ENCODE assay signal across 9 mouse cellular contexts in the genomic region with DNA sequence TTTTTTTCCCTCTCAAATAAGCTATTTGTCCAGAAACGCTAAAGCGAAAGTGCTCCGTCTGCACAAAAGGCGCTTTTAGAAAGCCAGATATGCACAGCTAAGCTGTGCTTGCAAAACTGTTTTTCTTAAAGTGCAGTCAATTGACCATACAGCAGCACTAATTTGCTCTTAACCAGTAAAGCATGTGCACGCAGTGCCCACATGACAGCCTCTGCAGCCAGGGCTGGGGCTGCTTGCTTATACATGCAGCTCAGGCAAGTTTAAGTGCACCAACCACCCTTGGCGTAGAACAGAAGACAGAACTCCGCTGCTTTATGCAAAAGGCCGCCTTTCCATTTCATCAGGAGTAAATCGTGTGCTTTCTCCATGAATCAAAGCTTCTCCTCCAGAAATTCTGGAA.
DNase-seq lines count a peak whose midpoint lies in the region; ATAC-seq and TF ChIP-seq lines count a peak whose summit lies in the region.
"Had no signal": no experiment of that assay in that cellular context is flagged by ENCODE, and none has a peak within 500 bp of the region (broad histone marks: within the 10 kb centered on the region; RNA-seq: fewer than 3 reads in every experiment).

No protein-coding gene starts in this region.

- H3K4me2 ChIP-seq in kidney, embryonic 16.5 days (replicated peaks; ENCODE audit: low read depth, low read length), result no peak overlapping the region; the same call in 1 of the 2 replicates
- H3K4me2 ChIP-seq in kidney, embryonic 14.5 days (replicated peaks; ENCODE audit: low read depth, low read length), result no peak overlapping the region
- H3K4me2 ChIP-seq in embryonic facial prominence, embryonic 15.5 days (replicated peaks), result peak overlapping the region; percentile 36
- H3K4me2 ChIP-seq in liver, embryonic 12.5 days, result no peak overlapping the region

- 0 out of 2 replicates have a peak, but pooled peaks have one; percentile 49 for ATAC-seq in kidney, embryonic 16.5 days (ENCODE audit: low FRiP score, low TSS enrichment)
- no peak for ATAC-seq in kidney, embryonic 14.5 days (ENCODE audit: low FRiP score, low TSS enrichment)
- peak; percentile 72 for ATAC-seq in embryonic facial prominence, embryonic 15.5 days (ENCODE audit: insufficient number of reproducible peaks, low FRiP score, low TSS enrichment, low read depth)
- no peak for ATAC-seq in liver, embryonic 12.5 days

- peak; percentile 2 to 21 for DNase-seq in left cerebral cortex, adult 18-20 months (ENCODE audit: low spot score in 2 of 2)
- no peak for DNase-seq in heart, adult 9 months (ENCODE audit: low spot score in 2 of 2)
- no peak for DNase-seq in lung, postnatal 14 days

- H3K4me3 ChIP-seq in kidney, embryonic 16.5 days (ENCODE audit: low read length), result no peak overlapping the region
- no peak overlapping the region for H3K4me3 ChIP-seq in kidney, embryonic 14.5 days (ENCODE audit: low read length)
- H3K4me3 ChIP-seq in embryonic facial prominence, embryonic 15.5 days (replicated peaks), result peak overlapping the region; percentile 21
- peak overlapping the region; percentile 25 for H3K4me3 ChIP-seq in olfactory bulb, adult 2 months (ENCODE audit: insufficient read depth, low read depth, low read length)
- no peak overlapping the region for H3K4me3 ChIP-seq in liver, embryonic 12.5 days

- WGBS in kidney, embryonic 16.5 days, result 79% methylated on average over 9 of the region's 9 CpGs
- 86% methylated on average over 9 of the region's 9 CpGs for WGBS in kidney, embryonic 14.5 days
- WGBS in embryonic facial prominence, embryonic 15.5 days, result 43% methylated on average over 9 of the region's 9 CpGs
- 27% methylated on average over 9 of the region's 9 CpGs for WGBS in olfactory bulb, adult 2 months
- 71% methylated on average over 9 of the region's 9 CpGs for WGBS in liver, embryonic 12.5 days (ENCODE audit: insufficient replicate concordance)

- no peaks in the 10 kb centered on the region for H3K36me3 ChIP-seq in kidney, embryonic 16.5 days (ENCODE audit: insufficient read depth, low read length)
- H3K36me3 ChIP-seq in kidney, embryonic 14.5 days (ENCODE audit: control insufficient read depth, insufficient read depth, low read length), result no peaks in the 10 kb centered on the region
- H3K36me3 ChIP-seq in embryonic facial prominence, embryonic 15.5 days, result no peaks in the 10 kb centered on the region
- no peaks in the 10 kb centered on the region for H3K36me3 ChIP-seq in liver, embryonic 12.5 days

- H3K27ac ChIP-seq in kidney, embryonic 16.5 days (ENCODE audit: low read length), result no peak overlapping the region
- H3K27ac ChIP-seq in kidney, embryonic 14.5 days (ENCODE audit: low read depth, low read length), result no peak overlapping the region
- H3K27ac ChIP-seq in embryonic facial prominence, embryonic 15.5 days (replicated peaks), result no peak overlapping the region
- H3K27ac ChIP-seq in olfactory bulb, adult 2 months (ENCODE audit: insufficient read depth, low read depth, low read length), result no peak overlapping the region
- H3K27ac ChIP-seq in liver, embryonic 12.5 days, result no peak overlapping the region
- H3K27ac ChIP-seq: macrophage had no signal

- H3K4me1 ChIP-seq in kidney, embryonic 16.5 days (ENCODE audit: insufficient read depth, low read length), result no peaks in the 10 kb centered on the region
- H3K4me1 ChIP-seq in kidney, embryonic 14.5 days (ENCODE audit: control insufficient read depth, insufficient read depth, low read length), result no peaks in the 10 kb centered on the region
- no peaks in the 10 kb centered on the region for H3K4me1 ChIP-seq in embryonic facial prominence, embryonic 15.5 days
- no peaks in the 10 kb centered on the region for H3K4me1 ChIP-seq in olfactory bulb, adult 2 months (ENCODE audit: control insufficient read depth, insufficient read depth, low read length)
- H3K4me1 ChIP-seq in liver, embryonic 12.5 days, result no peaks in the 10 kb centered on the region

- H3K9ac ChIP-seq in kidney, embryonic 16.5 days (replicated peaks; ENCODE audit: low read length), result no peak overlapping the region
- no peak overlapping the region for H3K9ac ChIP-seq in kidney, embryonic 14.5 days (ENCODE audit: low read depth, low read length)
- no peak overlapping the region for H3K9ac ChIP-seq in embryonic facial prominence, embryonic 15.5 days
- H3K9ac ChIP-seq in liver, embryonic 12.5 days, result no peak overlapping the region

- TF ChIP-seq CTCF in olfactory bulb, adult 2 months (IDR thresholded peaks at IDR 0.05; ENCODE audit: insufficient read depth, low read depth, low read length), result no peak

- no peaks in the 10 kb centered on the region for H3K27me3 ChIP-seq in kidney, embryonic 16.5 days (ENCODE audit: insufficient read depth, low read length)
- no peaks in the 10 kb centered on the region for H3K27me3 ChIP-seq in kidney, embryonic 14.5 days (ENCODE audit: control insufficient read depth, insufficient read depth, low read length)
- no peaks in the 10 kb centered on the region for H3K27me3 ChIP-seq in embryonic facial prominence, embryonic 15.5 days
- no peaks in the 10 kb centered on the region for H3K27me3 ChIP-seq in liver, embryonic 12.5 days (replicated peaks)

- H3K9me3 ChIP-seq in kidney, embryonic 16.5 days (ENCODE audit: low read length), result no peaks in the 10 kb centered on the region
- H3K9me3 ChIP-seq in kidney, embryonic 14.5 days (ENCODE audit: control insufficient read depth, low read length), result no peaks in the 10 kb centered on the region
- no peaks in the 10 kb centered on the region for H3K9me3 ChIP-seq in embryonic facial prominence, embryonic 15.5 days (replicated peaks)
- H3K9me3 ChIP-seq in liver, embryonic 12.5 days (replicated peaks), result no peaks in the 10 kb centered on the region

- no peak for TF ChIP-seq POLR2A in olfactory bulb, adult 2 months (IDR thresholded peaks at IDR 0.05; ENCODE audit: insufficient read depth, low read depth, low read length)

Comparison
In these comparisons a context has a peak if more than half of its experiments do, and no peak if none do; other contexts are left out.
1. ATAC-seq: peak in kidney, embryonic 16.5 days (single experiment) and embryonic facial prominence, embryonic 15.5 days (single experiment); none in kidney, embryonic 14.5 days (single experiment) and liver, embryonic 12.5 days (single experiment).
2. H3K4me3 ChIP-seq: peak in embryonic facial prominence, embryonic 15.5 days (single experiment) and olfactory bulb, adult 2 months (single experiment); none in kidney, embryonic 16.5 days (single experiment), kidney, embryonic 14.5 days (single experiment) and liver, embryonic 12.5 days (single experiment).
3. DNase-seq: peak in left cerebral cortex, adult 18-20 months (2 of 2); none in heart, adult 9 months (0 of 2) and lung, postnatal 14 days (single experiment).